8 mouse cellular contexts compared by ENCODE assay signal in the genomic region with DNA sequence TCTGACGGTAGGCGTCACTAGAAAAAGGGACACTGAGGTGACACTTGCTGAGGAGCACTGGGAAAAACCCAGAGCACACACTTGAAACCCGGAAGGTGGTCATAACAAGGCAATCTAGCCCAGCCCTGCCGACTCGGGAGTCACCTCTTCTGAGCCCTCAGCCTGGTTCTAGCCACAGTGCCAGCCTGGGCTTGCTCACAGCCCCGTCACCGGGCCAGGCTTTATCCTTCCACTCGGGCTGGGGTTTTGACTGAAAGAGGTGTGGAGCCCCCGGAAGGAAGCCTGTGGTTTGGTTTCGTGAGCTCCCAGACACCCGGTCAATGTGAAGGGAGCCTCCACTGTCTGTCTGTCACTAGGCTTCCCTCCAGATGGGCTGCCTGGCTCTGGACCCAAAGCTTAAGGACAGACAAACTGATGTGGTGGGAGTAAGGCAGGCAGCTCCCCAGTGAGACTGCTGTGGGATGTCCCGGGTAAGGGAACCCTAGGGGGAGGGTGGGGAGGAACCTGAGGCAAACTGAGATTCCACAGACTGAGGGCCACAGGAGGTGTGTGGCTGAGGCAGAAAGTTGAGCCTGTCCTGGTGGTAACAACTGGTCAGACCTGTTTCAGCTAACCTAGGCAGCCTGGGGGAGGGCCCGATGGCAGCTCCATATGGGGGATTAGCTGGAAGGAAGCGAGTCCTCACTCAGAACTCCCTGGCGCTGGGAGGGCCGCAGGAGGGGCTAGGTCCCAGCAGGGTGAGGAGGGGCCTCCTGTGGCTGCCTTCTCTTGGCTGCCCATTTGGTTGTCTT. TPM values are rescaled to one million over a fixed set of nuclear protein-coding genes. Genes with fewer than 3 reads are reported as not detected.
DNase-seq lines count a peak whose midpoint lies in the region; ATAC-seq lines count a peak whose summit lies in the region.

No protein-coding gene starts in this region.

- peak overlapping the region; percentile 30; the same call in 1 of the 2 replicates for H3K9ac ChIP-seq in intestine, embryonic 16.5 days (ENCODE audit: low read depth, low read length)

- no peaks in the 10 kb centered on the region for H3K9me3 ChIP-seq in intestine, embryonic 16.5 days (ENCODE audit: control insufficient read depth, low read length)

- DNase-seq in embryo, embryonic 10 days (ENCODE audit: low spot score) = peak; percentile 67
- no peak for DNase-seq in embryo, embryonic 10.5 days (ENCODE audit: low spot score)
- DNase-seq in CD8-positive naive resting alpha-beta T cell, adult 2 months (ENCODE audit: low read depth in 2 of 2, low spot score in 2 of 2) = peak; percentile 60 to 62
- DNase-seq in lung, postnatal 10 days = peak; percentile 48
- DNase-seq in right cerebral cortex, postnatal 4 days = no peak
- DNase-seq in spleen, postnatal 4 days (ENCODE audit: low spot score in 2 of 2) = no peak
- no peak for DNase-seq in layer of hippocampus, adult 11-12 months (ENCODE audit: low spot score)

- H3K4me3 ChIP-seq in intestine, embryonic 16.5 days (ENCODE audit: low read length) = no peak overlapping the region

- no peaks in the 10 kb centered on the region for H3K36me3 ChIP-seq in intestine, embryonic 16.5 days (ENCODE audit: control insufficient read depth, insufficient read depth, low read length)

- H3K4me1 ChIP-seq in intestine, embryonic 16.5 days (ENCODE audit: control insufficient read depth, insufficient read depth, low read length) = peaks cover 78% of the 10 kb centered on the region

- no peaks in the 10 kb centered on the region for H3K27me3 ChIP-seq in intestine, embryonic 16.5 days (replicated peaks; ENCODE audit: control insufficient read depth, insufficient read depth, low read length)

- peak; percentile 22; the same call in 1 of the 2 replicates for ATAC-seq in intestine, embryonic 16.5 days

- peak overlapping the region; percentile 64 for H3K27ac ChIP-seq in intestine, embryonic 16.5 days (ENCODE audit: low read length)

- WGBS in intestine, embryonic 16.5 days = 22% methylated on average over 16 of the region's 16 CpGs

- H3K4me2 ChIP-seq in intestine, embryonic 16.5 days (ENCODE audit: low read depth, low read length) = peak overlapping the region; percentile 44

RNA-seq across cellular contexts. Expression of a gene that starts 10.6 kb away (rescaled TPM):
- 380 and 424 TPM in 2 replicates for polyA plus RNA-seq in intestine, embryonic 16.5 days (2015; fragmentation: Nextera tagmentation; extraction: Ambion mirVana)

RNA-seq across cellular contexts. Expression of a gene that starts 13.5 kb away (rescaled TPM):
- polyA plus RNA-seq in intestine, embryonic 16.5 days (2015; fragmentation: Nextera tagmentation; extraction: Ambion mirVana) = 11.6 and 13.2 TPM in 2 replicates

RNA-seq across cellular contexts. Expression of a gene that starts 13.9 kb away (rescaled TPM):
- polyA plus RNA-seq in intestine, embryonic 16.5 days (2015; fragmentation: Nextera tagmentation; extraction: Ambion mirVana) = 24.9 and 26.5 TPM in 2 replicates

RNA-seq across cellular contexts. Expression of a gene that starts 40.0 kb away (rescaled TPM):
- 1.2 and 1.6 TPM in 2 replicates for polyA plus RNA-seq in intestine, embryonic 16.5 days (2015; fragmentation: Nextera tagmentation; extraction: Ambion mirVana)

Comparison
In these comparisons a context has a peak if more than half of its experiments do, and no peak if none do; other contexts are left out.
1. DNase-seq: peak in embryo, embryonic 10 days (single experiment), CD8-positive naive resting alpha-beta T cell, adult 2 months (2 of 2) and lung, postnatal 10 days (single experiment); none in embryo, embryonic 10.5 days (single experiment), right cerebral cortex, postnatal 4 days (single experiment), spleen, postnatal 4 days (0 of 2) and layer of hippocampus, adult 11-12 months (single experiment).